Mouse (Mus musculus) hindbrain, postnatal 0 days (tissue): ENCODE data around the gene 1700028P14Rik. TPM values are rescaled to one million over a fixed set of nuclear protein-coding genes. Genes with fewer than 3 reads are reported as not detected.
A peak's percentile ranks its signal among the peaks of the same experiment; 100 is the strongest.

Experiments used
- ATAC-seq: fragments of 200-750 bp; cut with Nextera tagmentation; 2 replicates; pipeline ENCODE4 v1.8.0; 2017; ENCODE audit warnings: mild to moderate bottlenecking, moderate TSS enrichment, moderate library complexity
- DNase-seq: peaks from one replicate; pipeline ENCODE4 v3.0.0-alpha.2; 2015; ENCODE audit warnings: low spot score
- H3K27ac ChIP-seq: fragments of 300-500 bp; sonication (generic); 2 replicates; pipeline ENCODE4 v1.5.1; 2014; ENCODE audit warnings: mild to moderate bottlenecking
- H3K27me3 ChIP-seq: fragments of 300-500 bp; sonication (generic); 2 replicates; pipeline ENCODE4 v1.6.1; 2014; ENCODE audit warnings: low read length, mixed read lengths; ENCODE audit not compliant: insufficient read depth
- H3K36me3 ChIP-seq: fragments of 300-500 bp; sonication (generic); 2 replicates; pipeline ENCODE4 v1.6.1; 2014; ENCODE audit warnings: low read length, mixed read lengths; ENCODE audit not compliant: insufficient read depth
- H3K4me1 ChIP-seq: fragments of 300-500 bp; sonication (generic); 2 replicates; pipeline ENCODE4 v1.6.1; 2014; ENCODE audit warnings: antibody characterized with exemption, low read length, mixed read lengths; ENCODE audit not compliant: insufficient read depth
- H3K4me2 ChIP-seq: fragments of 300-500 bp; sonication (generic); 2 replicates; pipeline ENCODE4 v1.6.1; 2014; ENCODE audit warnings: low read depth, mild to moderate bottlenecking, low read length, moderate library complexity, mixed read lengths
- H3K4me3 ChIP-seq: fragments of 300-500 bp; sonication (generic); 2 replicates; pipeline ENCODE4 v1.5.1; 2014; ENCODE audit warnings: low read length
- H3K9ac ChIP-seq: fragments of 300-500 bp; sonication (generic); replicated peaks from 2 replicates; pipeline ENCODE4 v1.6.1; 2014; ENCODE audit warnings: mild to moderate bottlenecking, low read length, moderate library complexity, mixed read lengths
- H3K9me3 ChIP-seq: fragments of 300-500 bp; sonication (generic); 2 replicates; pipeline ENCODE4 v1.6.1; 2016; ENCODE audit warnings: low read length, mixed read lengths
- CTCF ChIP-seq: IDR thresholded peaks from 2 replicates; pipeline ENCODE4 v1.5.1; 2016; ENCODE audit warnings: antibody characterized with exemption, control low read depth, low read depth
- WGBS: fragments of 180-500 bp; shearing (Covaris S2); extraction: QIAGEN DNeasy Blood & Tissue Kit; methylation state at CpG from one replicate; pipeline ENCODE4 v1.1.7; 2014; 5-methylcytosine and 5-hydroxymethylcytosine counted together
- polyA plus RNA-seq: library from polyadenylated mRNA; unstranded; fragments of >200 nt; fragmentation: Nextera tagmentation; extraction: Ambion mirVana; gene quantifications from 2 replicates; pipeline ENCODE4 v1.2.1, GENCODE M21; 2015
- total RNA-seq: library from RNA; depleted of rRNA; stranded (reverse); fragments of >200 nt; gene quantifications from 2 replicates; pipeline ENCODE4 v1.2.3, GENCODE M21; 2014

The 1700028P14Rik gene
- total and polyA plus RNA-seq, 2 experiments from 2014 or later = 3.0 to 6.2 TPM

GRCm38 (mm10) chr19:23631611-23632492 is 20.8 kb downstream of the 1700028P14Rik start:
- no peak for ATAC-seq

GRCm38 (mm10) chr19:23614268-23614667 is 38.3 kb downstream of the 1700028P14Rik start:
- Histone ChIP-seq H3K4me3 (no peak overlapping the region), H3K27me3 (no peaks in the 10 kb centered on the region), H3K27ac (no peak overlapping the region), H3K4me1 (no peaks in the 10 kb centered on the region), H3K4me2 (no peak overlapping the region), H3K9ac (no peak overlapping the region), H3K36me3 (no peaks in the 10 kb centered on the region), H3K9me3 (no peaks in the 10 kb centered on the region)
- TF ChIP-seq CTCF = no peak
- ATAC-seq (no peak), DNase-seq (no peak)
- 88% methylated on average over 7 of the region's 7 CpGs for WGBS

More at GRCm38 (mm10) chr19:23631611-23632492, 20.8 kb downstream of the 1700028P14Rik start:
- Histone ChIP-seq H3K4me3 (no peak overlapping the region), H3K4me2 (no peak overlapping the region), H3K9me3 (no peaks in the 10 kb centered on the region), H3K27me3 (no peaks in the 10 kb centered on the region), H3K27ac (no peak overlapping the region), H3K36me3 (no peaks in the 10 kb centered on the region), H3K9ac (no peak overlapping the region), H3K4me1 (no peaks in the 10 kb centered on the region)
- 46% methylated on average over 11 of the region's 11 CpGs for WGBS
- no peak for TF ChIP-seq CTCF
- DNase-seq = peak; percentile 9

GRCm38 (mm10) chr19:23609724-23610123 is 42.9 kb downstream of the 1700028P14Rik start:
- WGBS = 81% methylated on average over 4 of the region's 4 CpGs
- no peak for TF ChIP-seq CTCF
- H3K27me3 ChIP-seq = no peaks in the 10 kb centered on the region
- H3K9me3 ChIP-seq = no peaks in the 10 kb centered on the region
- no peak overlapping the region for H3K4me2 ChIP-seq
- DNase-seq (no peak), ATAC-seq (no peak)
- H3K4me3 ChIP-seq = no peak overlapping the region
- no peaks in the 10 kb centered on the region for H3K4me1 ChIP-seq
- H3K36me3 ChIP-seq = no peaks in the 10 kb centered on the region
- H3K27ac ChIP-seq = no peak overlapping the region
- no peak overlapping the region for H3K9ac ChIP-seq

- TF ChIP-seq CTCF = no peak
- no peaks in the 10 kb centered on the region for H3K4me1 ChIP-seq
- no peaks in the 10 kb centered on the region for H3K9me3 ChIP-seq
- H3K4me3 ChIP-seq = no peak overlapping the region
- H3K27me3 ChIP-seq = no peaks in the 10 kb centered on the region
- DNase-seq (no peak), ATAC-seq (no peak)
- H3K27ac ChIP-seq = no peak overlapping the region
- WGBS = 93% methylated on average over 2 of the region's 2 CpGs
- no peak overlapping the region for H3K9ac ChIP-seq
- no peaks in the 10 kb centered on the region for H3K36me3 ChIP-seq
- H3K4me2 ChIP-seq = no peak overlapping the region
Observed at GRCm38 (mm10) chr19:23607951-23608350, 44.7 kb downstream of the 1700028P14Rik start.

- Histone ChIP-seq H3K4me3 (no peak overlapping the region), H3K4me1 (no peaks in the 10 kb centered on the region), H3K4me2 (no peak overlapping the region), H3K36me3 (no peaks in the 10 kb centered on the region), H3K9ac (no peak overlapping the region), H3K27ac (no peak overlapping the region), H3K27me3 (no peaks in the 10 kb centered on the region), H3K9me3 (no peaks in the 10 kb centered on the region)
- 93% methylated on average over 3 of the region's 3 CpGs for WGBS
- DNase-seq (no peak), ATAC-seq (no peak)
- no peak for TF ChIP-seq CTCF
Observed at GRCm38 (mm10) chr19:23594950-23595349, 57.7 kb downstream of the 1700028P14Rik start.

- no peaks in the 10 kb centered on the region for H3K4me1 ChIP-seq
- no peak overlapping the region for H3K27ac ChIP-seq
- WGBS = 50% methylated on average over 11 of the region's 11 CpGs
- no peaks in the 10 kb centered on the region for H3K27me3 ChIP-seq
- H3K36me3 ChIP-seq = no peaks in the 10 kb centered on the region
- no peak overlapping the region for H3K4me2 ChIP-seq
- DNase-seq = peak; percentile 38
- H3K9me3 ChIP-seq = no peaks in the 10 kb centered on the region
- no peak overlapping the region for H3K9ac ChIP-seq
- TF ChIP-seq CTCF = no peak
- no peak overlapping the region for H3K4me3 ChIP-seq
- 0 out of 2 replicates have a peak, but pooled peaks have one; percentile 27 for ATAC-seq
Observed at GRCm38 (mm10) chr19:23578606-23579355, 73.8 kb downstream of the 1700028P14Rik start.
